Mouse (Mus musculus) layer of hippocampus, postnatal 14 days (tissue): Measurements from ENCODE around the gene Ccdc73. TPM values are rescaled to one million over a fixed set of nuclear protein-coding genes. Genes with fewer than 3 reads are reported as not detected.
"Not testable (repeated sequence)": the region's sequence is repeated elsewhere in the genome, so short reads cannot be mapped to it uniquely, and the experiment has no call there.

Experiments
- DNase-seq, 2 experiments: peaks; one replicate each; pipeline ENCODE4 v3.0.0; 2021 to 2022; ENCODE audit warnings: low spot score in 2 of 2, mixed read lengths in 1 of 2
- total RNA-seq, 2 experiments: library from RNA; stranded (reverse); gene quantifications; 2 replicates each; pipeline ENCODE4 v1.2.3; 2021

The Ccdc73 gene
- total RNA-seq, 2 experiments from 2014 or later = 1.6 TPM; not detected in 1

GRCm38 (mm10) chr2:104864176-104864860 is 3.3 kb upstream of the Ccdc73 start:
- no peak for DNase-seq

- DNase-seq = no peak
Observed at GRCm38 (mm10) chr2:104869101-104869500, 1.5 kb downstream of the Ccdc73 start.

- DNase-seq = no peak
Observed at GRCm38 (mm10) chr2:104878794-104879193, 11.2 kb downstream of the Ccdc73 start.

GRCm38 (mm10) chr2:104886109-104886508 is 18.5 kb downstream of the Ccdc73 start:
- no peak for DNase-seq

GRCm38 (mm10) chr2:104887331-104887730 is 19.7 kb downstream of the Ccdc73 start:
- not testable (repeated sequence) for DNase-seq

- peak; percentile 79 to 86 for DNase-seq
Observed at GRCm38 (mm10) chr2:104887882-104888566, 20.4 kb downstream of the Ccdc73 start.

GRCm38 (mm10) chr2:104899975-104900374 is 32.4 kb downstream of the Ccdc73 start:
- no peak for DNase-seq

- DNase-seq = no peak
Observed at GRCm38 (mm10) chr2:104915709-104916108, 48.1 kb downstream of the Ccdc73 start.

GRCm38 (mm10) chr2:104964492-104964891 is 96.9 kb downstream of the Ccdc73 start:
- DNase-seq = no peak

- no peak for DNase-seq
Observed at GRCm38 (mm10) chr2:104981712-104982111, 114.1 kb downstream of the Ccdc73 start.

- DNase-seq = no peak
Observed at GRCm38 (mm10) chr2:104985796-104986195, 118.2 kb downstream of the Ccdc73 start.

GRCm38 (mm10) chr2:104988974-104989373 is 121.4 kb downstream of the Ccdc73 start:
- DNase-seq = no peak

- no peak for DNase-seq
Observed at GRCm38 (mm10) chr2:104994436-104994835, 126.8 kb downstream of the Ccdc73 start.

GRCm38 (mm10) chr2:104996201-104996600 is 128.6 kb downstream of the Ccdc73 start:
- DNase-seq = no peak

- DNase-seq = no peak
Observed at GRCm38 (mm10) chr2:105007236-105007635, 139.6 kb downstream of the Ccdc73 start.

- DNase-seq = peak in 1 of 2 experiments; percentile 27
Observed at GRCm38 (mm10) chr2:105016192-105016966, 148.8 kb downstream of the Ccdc73 start.

GRCm38 (mm10) chr2:105016967-105017287 is 149.3 kb downstream of the Ccdc73 start, which contains the start of gene Eif3m:
Eif3m (minus strand) TSS chr2:105017080.
- peak; percentile 91 to 94 for DNase-seq

- no peak for DNase-seq
Observed at GRCm38 (mm10) chr2:105017802-105018201, 150.2 kb downstream of the Ccdc73 start.

- DNase-seq = no peak
Observed at GRCm38 (mm10) chr2:105019457-105019856, 151.9 kb downstream of the Ccdc73 start.

- DNase-seq = no peak
Observed at GRCm38 (mm10) chr2:105021256-105021655, 153.7 kb downstream of the Ccdc73 start.

GRCm38 (mm10) chr2:105021836-105022235 is 154.2 kb downstream of the Ccdc73 start:
- DNase-seq = no peak
